Mouse (Mus musculus) midbrain, embryonic 11.5 days (tissue): ENCODE data around the gene Brpf3. TPM values are rescaled to one million over a fixed set of nuclear protein-coding genes. Genes with fewer than 3 reads are reported as not detected.

Experiments used
- ATAC-seq: fragments of 200-750 bp; cut with Nextera tagmentation; 2 replicates; pipeline ENCODE4 v1.8.0; 2017; ENCODE audit warnings: moderate TSS enrichment, moderate library complexity; ENCODE audit not compliant: low FRiP score
- DNase-seq: peaks from one replicate; pipeline ENCODE4 v3.0.0; 2015; ENCODE audit warnings: low spot score; ENCODE audit errors: missing footprints
- H3K27ac ChIP-seq: fragments of 300-500 bp; sonication (generic); 2 replicates; pipeline ENCODE4 v1.5.1; 2014; ENCODE audit warnings: low read depth, low read length
- H3K27me3 ChIP-seq: fragments of 300-500 bp; sonication (generic); 2 replicates; pipeline ENCODE4 v1.6.1; 2014; ENCODE audit warnings: mild to moderate bottlenecking, low read length, moderate library complexity, mixed read lengths; ENCODE audit not compliant: control insufficient read depth, insufficient read depth
- H3K36me3 ChIP-seq: fragments of 300-500 bp; sonication (generic); 2 replicates; pipeline ENCODE4 v1.6.1; 2014; ENCODE audit warnings: mild to moderate bottlenecking, low read length, moderate library complexity, mixed read lengths; ENCODE audit not compliant: control insufficient read depth, insufficient read depth
- H3K4me1 ChIP-seq: fragments of 300-500 bp; sonication (generic); 2 replicates; pipeline ENCODE4 v1.6.1; 2014; ENCODE audit warnings: low read length; ENCODE audit not compliant: control insufficient read depth, insufficient read depth
- H3K4me2 ChIP-seq: fragments of 300-500 bp; sonication (generic); 2 replicates; pipeline ENCODE4 v1.6.1; 2014; ENCODE audit warnings: mild to moderate bottlenecking, moderate library complexity
- H3K4me3 ChIP-seq: fragments of 300-500 bp; sonication (generic); 2 replicates; pipeline ENCODE4 v1.5.1; 2014; ENCODE audit warnings: low read depth, low read length
- H3K9ac ChIP-seq: fragments of 300-500 bp; sonication (generic); 2 replicates; pipeline ENCODE4 v1.6.1; 2014; ENCODE audit warnings: low read length
- H3K9me3 ChIP-seq: fragments of 300-500 bp; sonication (generic); 2 replicates; pipeline ENCODE4 v1.6.1; 2016; ENCODE audit warnings: low read length; ENCODE audit not compliant: control insufficient read depth
- WGBS: fragments of 180-500 bp; shearing (Covaris S2); extraction: QIAGEN DNeasy Blood & Tissue Kit; methylation state at CpG from one replicate; pipeline ENCODE4 v1.1.7; 2014; 5-methylcytosine and 5-hydroxymethylcytosine counted together
- polyA plus RNA-seq: library from polyadenylated mRNA; unstranded; fragments of >200 nt; fragmentation: Nextera tagmentation; extraction: Ambion mirVana; gene quantifications from 2 replicates; pipeline ENCODE4 v1.2.1, GENCODE M21; 2014

Brpf3 gene
- polyA plus RNA-seq, 1 experiment from 2014 or later: 9.7 TPM

DNA sequence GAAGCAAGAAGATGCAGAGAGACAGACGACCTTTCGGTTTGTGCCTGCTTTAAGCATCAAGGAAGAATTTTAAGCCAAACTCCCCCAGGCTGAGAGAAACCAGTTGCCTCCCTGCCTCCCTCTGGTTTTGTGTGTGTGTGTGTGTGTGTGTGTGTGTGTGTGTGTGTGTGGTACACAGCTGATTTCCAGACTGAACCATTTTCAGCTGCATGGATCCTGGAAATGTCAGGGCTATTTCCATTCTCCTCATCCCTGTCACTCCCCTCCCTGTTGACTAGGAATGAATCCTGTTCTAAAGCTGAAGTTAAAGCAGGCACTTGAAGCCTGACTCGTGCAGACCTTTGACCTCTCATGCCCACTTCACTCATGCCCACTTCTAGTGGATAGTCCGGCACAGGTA, 73.3 kb downstream of the Brpf3 start:
- Histone ChIP-seq H3K4me2 (no peak overlapping the region), H3K27ac (no peak overlapping the region), H3K4me3 (no peak overlapping the region), H3K27me3 (no peaks in the 10 kb centered on the region), H3K4me1 (no peaks in the 10 kb centered on the region), H3K9me3 (no peaks in the 10 kb centered on the region), H3K9ac (no peak overlapping the region), H3K36me3 (no peaks in the 10 kb centered on the region)
- WGBS: 79% methylated on average over 4 of the region's 4 CpGs
- DNase-seq (peak; percentile 33), ATAC-seq (no peak)

DNA sequence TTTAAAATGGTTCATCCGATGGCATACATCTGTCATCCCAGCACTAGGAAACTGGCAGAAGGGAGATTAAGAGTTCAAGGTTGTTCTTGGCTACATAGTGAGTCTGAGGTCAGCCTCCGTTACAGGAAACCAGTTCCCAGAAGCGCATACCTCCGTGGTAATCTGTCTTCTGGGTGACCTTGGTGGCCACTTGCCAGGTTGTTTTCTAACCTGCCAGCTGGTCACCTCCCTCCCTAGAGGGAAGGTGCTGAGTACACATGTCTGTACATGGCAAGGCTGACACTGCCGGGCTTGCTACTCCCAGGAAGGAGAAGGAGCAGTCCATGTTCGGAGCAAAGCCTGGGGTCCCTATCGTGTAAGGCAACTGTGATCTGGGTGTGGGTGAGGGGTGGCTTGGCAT, 73.9 kb downstream of the Brpf3 start:
- no peak for ATAC-seq
- 86% methylated on average over 7 of the region's 7 CpGs for WGBS
- no peak overlapping the region for H3K27ac ChIP-seq

DNA sequence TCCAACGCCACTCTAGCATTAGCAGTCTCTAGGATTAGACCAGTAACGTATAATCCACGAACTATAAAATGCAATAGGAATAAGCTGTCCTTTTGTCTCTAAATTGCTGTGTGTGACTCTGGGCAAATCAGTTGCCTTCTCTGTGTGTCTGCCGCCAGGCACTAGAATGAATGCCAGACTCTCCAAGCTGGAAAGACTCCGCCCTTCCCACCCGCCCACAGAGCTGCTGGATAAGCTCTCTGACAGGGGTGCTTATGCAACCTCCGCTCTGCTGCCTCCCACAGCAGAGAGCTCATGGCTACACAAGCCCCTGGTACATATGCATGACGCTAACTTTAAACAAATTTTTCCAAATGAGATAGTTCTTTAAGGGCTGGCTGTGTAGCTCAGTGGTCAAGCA, 74.4 kb downstream of the Brpf3 start:
- 44% methylated on average over 8 of the region's 8 CpGs for WGBS
- Histone ChIP-seq H3K4me3 (no peak overlapping the region), H3K9ac (no peak overlapping the region), H3K27ac (no peak overlapping the region), H3K4me2 (no peak overlapping the region), H3K27me3 (no peaks in the 10 kb centered on the region), H3K4me1 (no peaks in the 10 kb centered on the region), H3K9me3 (no peaks in the 10 kb centered on the region), H3K36me3 (no peaks in the 10 kb centered on the region)
- ATAC-seq (no peak), DNase-seq (peak; percentile 82)

More for the DNA sequence above, 73.9 kb downstream of the Brpf3 start:
- Histone ChIP-seq H3K4me1 (no peaks in the 10 kb centered on the region), H3K27me3 (no peaks in the 10 kb centered on the region), H3K9me3 (no peaks in the 10 kb centered on the region), H3K9ac (no peak overlapping the region), H3K36me3 (no peaks in the 10 kb centered on the region), H3K4me3 (no peak overlapping the region), H3K4me2 (no peak overlapping the region)
- DNase-seq: peak; percentile 54

DNA sequence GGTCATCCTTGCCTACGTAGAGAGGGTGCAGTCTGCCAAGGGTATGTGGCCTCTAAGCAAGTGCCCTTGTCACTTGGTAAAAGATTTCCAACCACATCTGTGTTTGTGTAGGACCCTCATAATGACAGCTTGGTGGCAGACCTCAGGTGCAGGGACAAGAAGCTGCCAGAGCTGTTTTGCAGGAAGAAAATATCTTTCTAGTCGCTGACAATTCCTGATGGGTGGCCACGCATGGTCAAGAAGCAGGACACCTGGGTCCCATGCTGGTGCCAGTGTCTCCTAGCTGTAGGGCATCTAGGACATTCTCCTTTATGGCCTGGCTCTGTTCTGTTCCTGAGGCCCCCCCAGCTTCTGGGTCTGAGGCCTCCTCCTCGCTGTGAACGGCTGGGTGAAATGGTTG, 75.4 kb downstream of the Brpf3 start:
- no peaks in the 10 kb centered on the region for H3K4me1 ChIP-seq
- no peaks in the 10 kb centered on the region for H3K9me3 ChIP-seq
- DNase-seq: peak; percentile 74
- no peak overlapping the region for H3K27ac ChIP-seq
- ATAC-seq: no peak
- H3K36me3 ChIP-seq: no peaks in the 10 kb centered on the region
- peak overlapping the region; percentile 5; the same call in 1 of the 2 replicates for H3K9ac ChIP-seq
- no peak overlapping the region; the same call in 1 of the 2 replicates for H3K4me2 ChIP-seq
- peaks cover 4% of the 10 kb centered on the region; the same call in 1 of the 2 replicates for H3K27me3 ChIP-seq
- no peak overlapping the region for H3K4me3 ChIP-seq
- WGBS: 58% methylated on average over 5 of the region's 5 CpGs

DNA sequence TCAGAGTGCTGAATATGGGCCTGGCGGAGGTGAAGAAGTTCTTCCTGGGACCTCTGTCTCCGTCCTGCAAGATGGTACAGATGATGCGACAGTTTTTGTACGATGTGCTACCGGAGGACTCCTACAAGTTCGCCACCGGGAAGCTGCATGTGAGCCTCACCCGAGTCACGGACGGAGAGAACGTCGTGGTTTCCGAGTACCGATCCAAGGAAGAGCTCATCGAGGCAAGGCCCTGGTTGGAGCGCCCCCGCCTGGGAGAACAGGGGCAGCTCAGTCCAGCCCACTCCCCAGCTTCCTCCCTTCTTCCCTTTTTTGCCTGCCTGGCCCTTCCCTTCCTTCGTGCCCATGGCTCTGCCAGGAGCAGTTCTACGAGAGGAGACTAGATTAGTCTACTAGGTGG, 75.9 kb downstream of the Brpf3 start:
- ATAC-seq (no peak), DNase-seq (peak; percentile 90)
- Histone ChIP-seq H3K9ac (peak overlapping the region; percentile 5; the same call in 1 of the 2 replicates), H3K4me2 (peak overlapping the region; percentile 27), H3K4me3 (no peak overlapping the region), H3K9me3 (no peaks in the 10 kb centered on the region), H3K27me3 (peaks cover 4% of the 10 kb centered on the region; the same call in 1 of the 2 replicates), H3K36me3 (no peaks in the 10 kb centered on the region), H3K4me1 (no peaks in the 10 kb centered on the region), H3K27ac (no peak overlapping the region)
- WGBS: 16% methylated on average over 19 of the region's 19 CpGs

DNA sequence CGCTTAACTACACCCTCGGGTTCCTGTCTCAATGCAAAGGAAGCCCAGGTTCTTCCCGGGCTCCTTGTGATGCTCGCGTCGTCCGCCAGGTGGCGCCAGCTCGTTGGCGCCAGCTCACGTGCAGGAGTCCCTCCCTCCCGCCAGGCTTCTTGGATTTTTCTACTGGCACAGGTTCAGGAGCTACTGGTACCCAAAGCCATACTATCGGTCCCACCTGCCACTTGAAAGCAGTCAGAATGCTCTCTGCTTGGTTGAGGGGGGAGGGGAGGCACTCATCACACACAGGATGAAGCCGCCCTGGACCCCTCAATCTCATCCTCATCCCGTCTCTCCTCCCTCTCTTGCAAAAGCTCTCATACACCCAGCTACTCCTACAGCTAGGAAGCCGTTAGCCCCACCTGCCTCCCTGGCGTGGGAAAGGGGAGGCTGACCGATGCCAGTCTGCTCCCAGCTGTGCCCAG, 79.1 kb downstream of the Brpf3 start:
- Histone ChIP-seq H3K27me3 (peaks cover 4% of the 10 kb centered on the region; the same call in 1 of the 2 replicates), H3K9me3 (no peaks in the 10 kb centered on the region), H3K4me3 (no peak overlapping the region), H3K4me1 (no peaks in the 10 kb centered on the region; the same call in 1 of the 2 replicates), H3K36me3 (no peaks in the 10 kb centered on the region), H3K27ac (no peak overlapping the region), H3K9ac (no peak overlapping the region), H3K4me2 (0 out of 2 replicates have a peak overlapping the region, but pooled peaks have one; percentile 4)
- 8% methylated on average over 18 of the region's 18 CpGs for WGBS
- DNase-seq (peak; percentile 100), ATAC-seq (peak; percentile 42; the same call in 1 of the 2 replicates)

DNA sequence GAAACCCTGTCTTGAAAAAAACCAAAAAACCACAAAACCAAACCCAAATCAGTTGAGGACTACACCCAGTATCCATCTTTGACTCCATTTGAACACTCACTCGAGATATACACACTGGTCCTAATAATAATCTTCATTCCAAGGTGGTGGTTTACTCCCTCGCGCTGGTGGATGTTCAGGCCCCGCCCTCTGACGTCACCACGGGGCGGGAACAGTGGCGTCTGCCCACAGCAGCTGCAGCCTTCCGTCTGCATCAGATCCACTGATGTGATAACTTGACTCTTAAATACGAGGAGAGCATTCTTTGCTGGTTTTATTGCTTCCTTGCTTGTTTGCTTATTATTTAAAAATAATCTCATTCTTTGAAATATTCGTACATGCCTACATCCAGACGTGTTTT, 81.4 kb downstream of the Brpf3 start:
- Histone ChIP-seq H3K4me2 (peak overlapping the region; percentile 16), H3K4me3 (no peak overlapping the region), H3K27ac (no peak overlapping the region), H3K9ac (no peak overlapping the region), H3K27me3 (peaks cover 4% of the 10 kb centered on the region; the same call in 1 of the 2 replicates), H3K36me3 (no peaks in the 10 kb centered on the region), H3K4me1 (no peaks in the 10 kb centered on the region; the same call in 1 of the 2 replicates), H3K9me3 (no peaks in the 10 kb centered on the region)
- 4% methylated on average over 12 of the region's 12 CpGs for WGBS
- peak; percentile 70; the same call in 1 of the 2 replicates for ATAC-seq
- DNase-seq: peak; percentile 98

DNA sequence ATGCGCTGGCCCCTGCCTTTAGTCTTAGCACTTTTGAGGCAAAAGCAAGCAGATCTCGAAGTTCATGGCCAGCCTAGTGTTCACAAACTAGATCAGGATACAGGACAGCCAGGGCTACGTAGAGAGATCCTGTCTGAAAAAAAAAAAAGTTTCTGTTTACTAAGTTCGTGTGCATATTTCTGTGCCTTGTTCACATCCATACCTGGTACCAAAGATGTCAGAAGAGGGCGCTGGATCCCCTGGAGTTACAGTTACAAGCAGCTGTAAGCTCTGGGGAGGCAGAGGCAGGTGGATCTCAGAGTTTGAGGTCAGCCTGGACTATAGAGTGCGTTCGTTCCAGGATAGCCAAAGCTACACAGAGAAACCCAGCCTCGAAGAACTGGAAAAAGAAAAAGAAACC, 81.9 kb downstream of the Brpf3 start:
- Histone ChIP-seq H3K4me3 (no peak overlapping the region), H3K27ac (no peak overlapping the region), H3K27me3 (peaks cover 4% of the 10 kb centered on the region; the same call in 1 of the 2 replicates), H3K36me3 (no peaks in the 10 kb centered on the region), H3K9ac (no peak overlapping the region), H3K4me2 (peak overlapping the region; percentile 16; the same call in 1 of the 2 replicates), H3K9me3 (no peaks in the 10 kb centered on the region), H3K4me1 (no peaks in the 10 kb centered on the region; the same call in 1 of the 2 replicates)
- WGBS: 64% methylated on average over 8 of the region's 8 CpGs
- DNase-seq (no peak), ATAC-seq (no peak)

DNA sequence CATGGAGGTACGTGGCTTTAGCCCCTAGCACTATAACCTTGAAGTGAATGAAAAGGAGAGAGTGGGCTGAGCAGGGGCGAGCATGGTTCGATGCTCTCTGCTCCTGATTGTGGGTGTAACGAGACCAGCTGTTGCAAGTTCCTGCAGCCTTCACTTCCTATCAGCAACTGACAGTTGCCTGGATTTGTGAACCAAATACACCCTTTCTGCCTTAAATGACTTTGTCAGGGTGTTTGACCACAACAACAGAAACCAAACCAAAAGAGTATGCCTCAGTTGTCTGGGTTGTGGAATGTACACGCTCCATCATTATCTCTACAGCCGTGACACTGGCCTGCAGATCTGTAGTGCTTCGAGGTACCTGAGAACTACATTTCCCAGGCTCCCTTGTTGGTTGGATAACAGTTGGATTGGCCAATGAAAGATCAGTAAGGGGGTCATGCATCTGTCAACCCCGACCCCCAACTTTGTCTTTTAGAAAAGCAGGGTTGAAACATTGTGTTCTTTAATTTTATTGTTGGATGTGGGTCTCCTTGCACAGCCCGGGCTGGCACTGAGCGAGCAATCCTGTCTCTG, 83.1 kb downstream of the Brpf3 start:
- H3K27ac ChIP-seq: no peak overlapping the region
- no peak for ATAC-seq
- H3K4me3 ChIP-seq: no peak overlapping the region
- H3K4me1 ChIP-seq: no peaks in the 10 kb centered on the region; the same call in 1 of the 2 replicates
- no peak for DNase-seq
- H3K27me3 ChIP-seq: peaks cover 4% of the 10 kb centered on the region; the same call in 1 of the 2 replicates
- WGBS: 73% methylated on average over 10 of the region's 10 CpGs
- no peak overlapping the region for H3K9ac ChIP-seq
- no peaks in the 10 kb centered on the region; the same call in 1 of the 2 replicates for H3K9me3 ChIP-seq
- no peaks in the 10 kb centered on the region for H3K36me3 ChIP-seq
- no peak overlapping the region for H3K4me2 ChIP-seq
